Mouse (Mus musculus) liver, postnatal 0 days (tissue): ENCODE data around the gene Plaur.

Experiments used
- CTCF ChIP-seq: sonication (generic); IDR thresholded peaks from 2 replicates; pipeline ENCODE4 v1.5.1; 2016; ENCODE audit warnings: antibody characterized with exemption, low read depth
- EP300 ChIP-seq: IDR thresholded peaks from 2 replicates; pipeline ENCODE4 v1.6.1; 2016; ENCODE audit warnings: antibody characterized with exemption, low read depth, mild to moderate bottlenecking

- TF ChIP-seq CTCF = no peak
- no peak for TF ChIP-seq EP300
Measured at GRCm38 (mm10) chr7:24430551-24431345, 31.5 kb upstream of the Plaur start.
